Mouse (Mus musculus) liver, adult (tissue): ENCODE data around the gene Wwtr1.

Experiments
- GATA4 ChIP-seq: IDR thresholded peaks from 2 replicates; pipeline ENCODE4 v1.6.1; 2014; ENCODE audit warnings: mild to moderate bottlenecking, low read length; ENCODE audit not compliant: insufficient replicate concordance

Wwtr1 gene

DNA sequence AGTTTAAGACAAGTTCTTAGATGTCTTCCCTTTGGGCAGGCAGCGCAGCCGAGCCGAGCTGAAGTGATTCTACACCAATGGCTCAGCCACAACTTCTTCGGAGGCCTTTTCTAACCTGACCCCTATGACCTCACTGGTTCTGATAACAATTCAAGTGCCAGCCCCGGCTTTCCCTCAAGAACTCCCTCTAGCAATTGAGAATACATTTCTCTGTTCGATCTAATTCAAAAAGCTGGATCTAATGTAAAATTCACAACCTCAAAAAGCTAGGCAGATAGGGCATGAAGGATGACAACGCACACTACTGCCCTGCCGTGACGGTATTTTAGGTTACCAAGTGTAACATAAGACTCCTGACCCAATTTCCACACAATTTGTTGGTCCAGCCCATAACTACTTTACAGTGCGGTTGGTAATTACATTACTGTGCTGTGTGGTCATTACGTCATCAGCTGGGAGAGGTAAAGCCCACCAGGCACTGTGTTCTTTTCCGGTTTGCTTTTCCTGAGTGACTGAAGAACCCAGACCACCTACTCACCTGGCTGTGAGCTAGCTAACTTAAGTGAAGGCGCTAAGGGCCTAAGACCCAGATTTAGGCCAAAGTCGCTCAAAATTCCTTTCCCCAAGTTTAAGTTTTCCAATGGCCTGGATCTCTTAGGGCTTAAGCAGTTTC, 1.7 kb downstream of the Wwtr1 start:
- TF ChIP-seq GATA4 = no peak

DNA sequence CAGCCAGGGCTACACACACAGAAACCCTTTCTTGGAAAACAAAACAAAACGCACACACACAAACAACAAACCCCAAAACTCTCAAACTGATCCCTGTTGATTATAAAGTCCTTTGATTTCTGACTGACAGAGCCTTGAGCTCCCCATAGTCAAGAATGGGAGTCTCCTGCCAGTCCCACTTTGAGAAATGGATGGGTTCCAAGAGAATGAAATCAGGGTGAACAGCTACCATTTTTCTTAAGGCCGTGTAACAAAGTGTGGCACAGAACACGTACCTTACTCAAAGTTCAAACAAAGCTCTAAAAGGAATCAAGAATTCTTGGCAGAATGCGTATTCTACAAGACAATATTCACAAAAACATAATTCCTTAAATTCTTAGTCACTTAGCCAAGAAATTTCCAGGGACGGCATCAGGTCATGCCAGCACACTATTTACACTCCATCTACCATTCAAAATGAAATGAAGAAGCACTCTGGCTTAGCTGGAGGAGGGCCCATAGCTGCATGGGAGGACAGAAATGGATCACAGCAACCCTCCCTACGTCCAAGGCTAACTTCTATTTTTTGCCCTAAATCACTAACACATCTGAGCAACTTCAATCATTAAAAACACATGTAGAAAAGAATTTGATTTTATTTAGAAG, 3.3 kb downstream of the Wwtr1 start:
- TF ChIP-seq GATA4 = no peak

DNA sequence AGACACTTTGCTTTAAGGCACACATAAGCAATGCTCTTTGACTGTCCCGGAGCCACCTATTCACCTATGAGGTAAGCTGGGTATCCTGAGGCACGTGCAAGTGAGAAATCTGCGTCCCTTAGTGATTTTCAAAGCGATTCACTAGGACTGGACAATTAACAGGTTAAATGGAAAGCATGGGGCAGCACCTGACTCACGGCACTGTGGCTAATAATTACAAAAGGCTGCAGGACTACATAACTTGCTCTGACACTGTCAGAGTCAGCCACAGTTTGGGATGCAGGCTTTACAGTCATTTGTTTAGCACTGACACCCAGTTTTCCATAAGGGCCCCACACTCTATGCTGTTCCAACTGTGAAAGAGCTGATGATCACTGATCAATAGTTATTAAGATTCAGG, 9.1 kb downstream of the Wwtr1 start:
- no peak for TF ChIP-seq GATA4

DNA sequence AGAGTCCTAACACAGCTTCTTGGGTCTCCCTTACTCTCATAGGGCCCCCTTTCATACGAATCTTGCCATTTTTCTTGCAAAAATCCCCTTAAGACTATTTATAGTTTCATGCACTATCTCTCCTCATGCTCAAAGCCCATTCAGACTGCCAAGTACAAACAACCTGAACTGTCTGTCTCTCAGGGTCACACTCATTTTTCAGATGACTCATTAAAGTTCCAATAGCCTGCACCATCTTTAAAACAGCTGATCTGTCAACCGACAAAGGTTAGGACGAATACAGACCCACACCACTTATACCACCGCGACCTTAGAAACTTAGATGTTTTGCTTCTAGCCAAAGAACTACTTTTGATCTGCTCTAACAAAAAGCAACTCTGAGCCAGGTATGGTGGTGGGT, 12.1 kb downstream of the Wwtr1 start:
- no peak for TF ChIP-seq GATA4

DNA sequence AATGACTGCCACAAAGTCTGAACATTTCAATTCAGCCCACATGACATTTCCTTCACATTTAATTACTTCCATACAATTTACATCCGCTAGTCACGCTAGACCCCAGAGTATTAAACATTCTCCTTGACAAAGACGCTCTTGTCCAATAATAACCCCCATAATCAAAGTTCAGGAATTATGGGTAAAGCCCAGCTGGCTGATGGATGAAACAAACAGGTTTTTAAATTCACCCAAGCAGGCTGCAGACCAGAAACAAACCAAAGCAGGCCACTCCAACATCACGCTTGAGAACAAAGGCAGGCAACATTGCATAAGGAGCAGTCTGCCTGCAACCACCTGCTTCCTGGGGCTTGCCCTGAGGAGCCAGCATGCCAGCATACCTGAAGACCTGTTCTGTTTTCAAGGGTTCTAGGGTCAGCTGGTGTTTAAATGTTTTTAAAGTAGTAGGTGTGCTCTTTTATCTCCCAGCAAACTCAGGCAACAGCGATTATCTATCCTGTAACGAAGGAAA, 12.7 kb downstream of the Wwtr1 start:
- no peak for TF ChIP-seq GATA4

DNA sequence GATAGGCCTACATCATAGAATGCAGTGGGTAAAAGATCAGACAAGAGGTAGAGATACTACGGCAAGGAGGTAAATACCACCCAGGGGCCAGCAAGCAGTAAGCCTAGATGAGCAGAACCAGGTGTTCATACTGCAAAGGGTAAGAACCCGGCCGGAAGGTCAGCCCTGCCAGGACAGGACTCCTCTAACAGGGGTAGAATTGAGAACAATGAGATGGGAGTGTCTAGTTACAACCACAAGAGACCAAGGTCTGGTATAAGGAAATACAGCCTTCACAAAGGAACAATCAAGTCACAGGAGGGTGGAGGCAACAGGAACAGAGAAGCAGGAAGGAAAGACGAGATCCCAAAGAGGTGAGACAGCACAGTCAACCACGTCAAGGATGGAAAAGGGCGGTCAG, 16.9 kb downstream of the Wwtr1 start:
- no peak for TF ChIP-seq GATA4

DNA sequence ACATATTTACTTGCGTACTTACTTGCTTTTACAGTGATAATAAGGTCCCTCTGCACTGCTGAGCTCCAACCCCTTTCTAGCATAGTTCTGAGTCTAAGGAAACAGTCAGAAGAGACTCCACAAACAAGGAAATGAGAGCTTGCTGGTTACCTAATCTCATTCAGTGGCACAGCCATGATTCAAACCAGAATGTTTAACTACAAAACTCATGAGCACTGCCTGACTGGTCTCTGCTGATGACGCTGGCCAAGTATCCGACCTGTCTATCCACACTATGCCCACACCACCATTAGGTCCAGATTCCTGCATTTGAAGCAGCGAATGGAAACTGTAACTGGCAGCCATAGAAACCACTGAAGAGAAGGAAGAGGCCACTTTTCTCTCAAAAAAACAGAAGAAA, 18.3 kb downstream of the Wwtr1 start:
- TF ChIP-seq GATA4 = no peak

DNA sequence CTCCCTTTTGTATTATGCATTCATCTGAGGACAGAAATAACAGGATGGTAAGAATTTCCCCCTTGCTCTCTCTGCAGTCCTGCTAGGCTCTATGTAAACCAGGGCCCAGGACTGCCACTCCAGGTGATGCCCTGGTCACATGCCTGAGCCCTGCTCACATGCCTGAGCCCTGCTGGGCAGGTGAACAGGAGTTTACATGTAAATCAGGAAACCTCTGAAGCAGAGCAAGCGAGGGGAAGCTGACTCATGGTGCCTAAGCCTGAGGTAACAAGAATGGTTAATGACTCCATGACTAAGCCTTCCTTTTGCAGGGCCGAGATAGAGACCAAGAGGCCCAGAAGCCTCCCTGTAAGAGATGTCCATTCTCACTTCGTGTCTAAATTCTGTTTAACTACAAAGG, 20.1 kb downstream of the Wwtr1 start:
- TF ChIP-seq GATA4 = no peak

DNA sequence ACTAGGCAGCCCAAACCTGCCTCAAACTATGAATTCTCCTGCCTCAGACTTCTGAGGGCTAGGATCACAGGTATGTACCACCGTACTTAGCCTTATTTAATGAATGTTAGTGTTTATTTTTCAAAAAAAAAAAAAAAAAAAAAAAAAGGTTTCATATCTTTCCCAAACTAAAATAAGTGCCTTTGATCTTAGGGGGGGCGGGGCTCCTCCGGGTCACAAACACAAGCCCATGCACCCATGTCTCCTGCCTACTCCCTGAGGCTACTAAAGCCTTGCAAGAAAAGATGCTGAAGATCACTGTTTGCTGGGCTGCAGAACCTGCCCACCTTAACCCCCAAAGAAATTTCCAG, 20.8 kb downstream of the Wwtr1 start:
- TF ChIP-seq GATA4 = no peak

DNA sequence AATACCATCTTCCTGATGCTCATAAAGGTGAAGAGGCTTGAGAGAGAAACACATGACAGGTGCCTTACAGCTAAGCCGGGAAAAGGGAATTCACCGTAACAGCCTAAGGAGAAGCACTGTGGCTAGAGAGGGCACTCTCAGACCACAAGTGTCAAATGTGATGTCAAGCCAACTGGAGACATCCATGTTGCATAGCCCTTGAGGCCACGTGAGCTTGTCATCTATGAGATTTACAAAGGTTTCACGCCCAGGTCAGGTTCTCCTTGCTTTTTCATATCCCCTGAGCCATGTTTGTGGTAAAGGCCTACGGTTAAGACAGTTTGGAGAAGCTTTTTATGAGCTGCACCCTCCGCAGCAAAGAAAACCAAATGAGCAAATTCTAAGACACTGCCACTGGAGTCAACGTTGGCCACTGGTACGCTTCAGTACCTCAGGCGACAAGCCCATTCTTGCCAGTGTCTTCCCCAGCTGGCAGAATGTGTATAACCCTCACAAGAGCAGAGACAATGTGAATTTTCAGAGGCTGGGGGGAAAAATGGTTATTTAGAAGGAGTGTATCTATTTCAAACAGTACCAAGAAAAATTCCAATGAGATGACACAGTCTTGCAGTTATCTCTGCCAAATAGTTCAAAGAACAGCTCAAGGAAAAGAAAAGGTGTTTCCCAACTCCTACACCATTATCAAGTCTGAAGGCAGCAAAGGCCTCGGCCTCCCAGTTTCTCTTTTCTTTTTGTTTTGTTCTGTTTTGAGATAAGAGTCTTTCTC, 21.4 kb downstream of the Wwtr1 start:
- no peak for TF ChIP-seq GATA4

DNA sequence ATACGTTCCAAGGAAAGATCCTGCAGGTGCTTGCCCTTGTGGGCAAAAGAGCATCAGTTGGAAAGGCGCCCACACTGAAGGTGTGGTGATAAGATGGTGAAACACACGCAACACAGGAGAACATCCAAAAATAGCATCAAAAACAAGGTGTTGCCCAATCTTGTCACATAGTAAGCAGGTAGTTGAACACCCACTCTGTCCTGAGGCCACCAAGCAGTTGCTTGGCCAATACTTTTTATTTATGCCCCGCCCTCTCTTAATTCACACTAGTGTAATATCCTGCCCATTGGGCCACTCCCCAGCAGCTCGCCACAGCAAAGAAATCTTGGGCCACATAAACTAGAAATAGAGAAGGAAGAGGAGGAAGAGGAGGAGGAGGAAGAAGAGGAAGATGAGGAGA, 22.6 kb downstream of the Wwtr1 start:
- TF ChIP-seq GATA4 = no peak

DNA sequence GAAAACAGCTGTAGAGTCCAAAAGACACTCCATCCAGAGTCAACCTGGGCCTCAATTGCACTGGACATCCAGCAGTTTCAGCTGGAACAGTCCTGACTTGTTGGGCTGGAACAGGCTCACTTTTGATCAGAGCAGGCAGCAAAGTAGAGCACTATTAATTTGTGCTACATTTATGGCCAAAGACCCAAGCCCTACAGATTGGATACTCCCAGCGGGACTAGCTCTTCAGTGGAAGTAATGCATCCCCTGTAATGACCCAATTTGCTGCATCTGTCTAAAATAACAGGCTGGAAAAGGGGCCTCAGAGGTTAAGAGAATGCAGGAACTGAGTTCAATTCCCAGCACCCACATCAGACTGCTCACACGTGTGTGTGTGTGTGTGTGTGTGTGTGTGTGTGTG, 24.5 kb downstream of the Wwtr1 start:
- no peak for TF ChIP-seq GATA4

DNA sequence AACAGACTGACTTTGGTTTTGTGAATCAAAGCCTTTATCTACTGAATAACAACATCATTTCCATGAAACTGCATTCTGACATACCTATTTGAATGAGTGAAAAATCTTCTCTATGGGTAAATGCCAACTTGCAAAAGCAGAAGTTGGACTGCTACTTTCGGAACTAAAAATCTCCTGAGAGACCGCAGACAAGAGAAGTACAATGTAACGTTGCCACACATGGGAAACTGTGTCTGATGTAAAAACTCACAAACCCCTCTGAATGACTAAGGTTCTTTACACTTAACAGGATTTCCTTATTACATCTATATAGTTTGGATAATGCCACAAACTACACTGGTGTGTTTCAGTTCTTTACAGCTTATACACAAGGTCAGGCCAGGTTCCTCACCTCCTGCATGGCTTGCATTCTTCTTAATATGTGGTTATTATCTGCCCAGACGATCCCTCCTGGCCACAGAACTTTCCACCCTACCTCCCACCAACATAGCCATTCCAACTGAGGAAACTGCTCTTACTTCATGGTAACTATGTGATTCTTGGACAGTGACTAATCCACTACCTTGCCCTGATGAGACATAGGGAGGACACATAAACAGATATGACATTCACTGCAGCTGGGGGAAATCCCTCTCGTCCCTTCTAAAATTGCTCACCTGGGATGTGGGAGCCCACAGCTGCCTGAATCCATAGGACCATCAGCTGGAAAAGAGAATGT, 25.1 kb downstream of the Wwtr1 start:
- TF ChIP-seq GATA4 = no peak

DNA sequence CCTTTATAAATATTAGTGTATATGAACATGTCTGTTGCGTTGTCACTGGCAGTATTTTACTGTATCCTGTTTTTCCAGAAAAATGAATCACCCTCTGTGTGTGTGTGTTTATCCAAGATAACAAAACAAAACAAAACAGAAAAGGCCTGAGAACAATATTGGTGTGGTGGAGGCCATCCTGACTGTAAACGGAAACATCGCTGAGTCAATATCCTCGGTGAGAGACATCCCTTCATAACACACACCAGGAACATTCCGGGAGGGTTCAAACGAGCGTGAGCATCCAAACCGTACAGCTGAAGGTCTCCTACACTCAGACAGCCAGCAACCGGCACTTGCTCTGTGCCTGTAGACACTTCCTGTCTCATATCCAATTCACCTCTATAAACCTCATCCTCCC, 31.6 kb downstream of the Wwtr1 start:
- TF ChIP-seq GATA4 = peak; percentile 69; the same call in 1 of the 2 replicates

DNA sequence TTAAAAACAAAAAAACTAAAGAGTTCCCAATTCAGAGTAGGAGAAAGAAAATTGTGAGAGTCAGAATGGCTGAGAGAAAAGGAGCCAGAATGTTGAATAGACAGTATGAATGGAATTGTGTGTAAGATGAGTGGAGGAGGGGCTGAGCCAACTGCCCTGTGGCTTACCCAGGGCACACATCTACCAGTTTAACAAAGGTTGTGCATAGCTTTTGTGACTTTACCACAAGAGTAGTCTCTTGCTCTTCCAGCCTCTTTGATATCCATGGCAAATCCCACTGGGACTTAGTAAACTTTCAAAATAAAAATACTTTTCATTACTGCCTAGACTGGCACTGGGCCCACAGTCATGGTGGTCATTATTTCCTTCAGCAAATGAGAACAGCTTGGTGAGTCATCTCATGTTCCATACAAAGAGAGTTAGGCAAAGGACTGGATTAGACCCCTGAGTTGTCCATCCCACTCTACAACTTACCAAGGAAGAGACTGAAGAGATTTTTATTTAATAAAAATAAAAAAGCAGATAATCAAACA, 32.8 kb downstream of the Wwtr1 start:
- TF ChIP-seq GATA4 = no peak
